Comparison of ENCODE assay signal across 20 mouse cellular contexts in the genomic region with DNA sequence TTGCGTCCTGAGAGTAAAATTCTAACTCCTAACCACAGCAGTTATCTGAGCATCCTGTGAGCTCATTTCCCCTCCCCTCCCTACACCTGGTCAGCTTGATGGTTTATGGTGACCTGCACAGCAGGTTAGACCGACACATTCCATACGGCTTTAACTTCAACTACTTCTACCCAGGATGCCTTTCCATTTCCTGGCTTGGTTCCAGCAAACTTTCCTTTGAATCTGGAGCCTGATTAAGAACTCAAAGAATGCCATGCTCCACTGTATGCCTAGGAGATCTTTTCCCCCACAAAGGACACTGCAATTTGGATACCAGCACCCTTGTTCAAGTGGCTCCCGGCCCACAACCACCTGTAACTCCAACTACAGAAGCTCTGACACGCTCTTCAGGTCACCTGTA. TPM values are rescaled to one million over a fixed set of nuclear protein-coding genes. Genes with fewer than 3 reads are reported as not detected.
DNase-seq lines count a peak whose midpoint lies in the region; ATAC-seq lines count a peak whose summit lies in the region.
"Had no signal": no experiment of that assay in that cellular context is flagged by ENCODE, and none has a peak within 500 bp of the region (broad histone marks: within the 10 kb centered on the region; RNA-seq: fewer than 3 reads in every experiment).

No protein-coding gene starts in this region.

- ATAC-seq in embryonic facial prominence, embryonic 13.5 days (ENCODE audit: insufficient number of reproducible peaks, insufficient read depth, low FRiP score, low TSS enrichment, low read depth) = 0 out of 2 replicates have a peak, but pooled peaks have one; percentile 48
- 0 out of 2 replicates have a peak, but pooled peaks have one; percentile 57 for ATAC-seq in kidney, embryonic 14.5 days (ENCODE audit: low FRiP score, low TSS enrichment)
- ATAC-seq in lung, embryonic 16.5 days (ENCODE audit: low read depth) = peak; percentile 54; the same call in 1 of the 2 replicates
- ATAC-seq: forebrain, embryonic 14.5 days; hindbrain, postnatal 0 days; Patski had no signal

- H3K9ac ChIP-seq in embryonic facial prominence, embryonic 13.5 days = no peak overlapping the region
- H3K9ac ChIP-seq in kidney, embryonic 14.5 days (ENCODE audit: low read depth, low read length) = no peak overlapping the region
- no peak overlapping the region for H3K9ac ChIP-seq in lung, embryonic 16.5 days (ENCODE audit: low read length)
- H3K9ac ChIP-seq: embryonic facial prominence, embryonic 12.5 days; hindbrain, embryonic 13.5 days had no signal

- DNase-seq in embryonic facial prominence, embryonic 10.5 days (ENCODE audit: low spot score) = no peak
- no peak for DNase-seq in kidney, postnatal 14 days
- DNase-seq in lung, postnatal 4 days = no peak
- DNase-seq in brain, adult 2 months (ENCODE audit: low read depth, low spot score) = peak; percentile 9
- no peak for DNase-seq in ovary, postnatal 14 days (ENCODE audit: low spot score)
- DNase-seq: adrenal gland, postnatal 10 days; cerebellum, adult 11-12 months; cerebellum, postnatal 10 days; gastrocnemius, postnatal 36 days; heart, adult 18-20 months; heart, postnatal 10 days had no signal

- H3K27me3 ChIP-seq in embryonic facial prominence, embryonic 13.5 days = no peaks in the 10 kb centered on the region
- no peaks in the 10 kb centered on the region for H3K27me3 ChIP-seq in embryonic facial prominence, embryonic 10.5 days (replicated peaks; ENCODE audit: low read depth, poor library complexity, severe bottlenecking)
- no peaks in the 10 kb centered on the region for H3K27me3 ChIP-seq in kidney, embryonic 14.5 days (ENCODE audit: control insufficient read depth, insufficient read depth, low read length)
- no peaks in the 10 kb centered on the region for H3K27me3 ChIP-seq in lung, embryonic 16.5 days (ENCODE audit: control insufficient read depth, insufficient read depth, low read depth, low read length)
- H3K27me3 ChIP-seq: embryonic facial prominence, embryonic 12.5 days; hindbrain, embryonic 13.5 days; Patski had no signal

- no peaks in the 10 kb centered on the region for H3K4me1 ChIP-seq in embryonic facial prominence, embryonic 13.5 days
- H3K4me1 ChIP-seq in embryonic facial prominence, embryonic 10.5 days = peaks cover 3% of the 10 kb centered on the region; the same call in 1 of the 2 replicates
- H3K4me1 ChIP-seq in kidney, embryonic 14.5 days (ENCODE audit: control insufficient read depth, insufficient read depth, low read length) = no peaks in the 10 kb centered on the region
- no peaks in the 10 kb centered on the region for H3K4me1 ChIP-seq in lung, embryonic 16.5 days (replicated peaks; ENCODE audit: control insufficient read depth, insufficient read depth, low read length)
- H3K4me1 ChIP-seq: embryonic facial prominence, embryonic 12.5 days; heart, embryonic 10.5 days; hindbrain, embryonic 13.5 days had no signal

- 79% methylated on average over 5 of the region's 5 CpGs for WGBS in embryonic facial prominence, embryonic 13.5 days
- 90% methylated on average over 5 of the region's 5 CpGs for WGBS in embryonic facial prominence, embryonic 10.5 days
- WGBS in kidney, embryonic 14.5 days = 76% methylated on average over 5 of the region's 5 CpGs
- WGBS in lung, embryonic 16.5 days = 54% methylated on average over 5 of the region's 5 CpGs

- H3K4me3 ChIP-seq in embryonic facial prominence, embryonic 13.5 days = no peak overlapping the region
- no peak overlapping the region for H3K4me3 ChIP-seq in embryonic facial prominence, embryonic 10.5 days
- H3K4me3 ChIP-seq in kidney, embryonic 14.5 days (ENCODE audit: low read length) = no peak overlapping the region
- H3K4me3 ChIP-seq in lung, embryonic 16.5 days (ENCODE audit: low read length) = no peak overlapping the region
- H3K4me3 ChIP-seq: embryonic facial prominence, embryonic 12.5 days; heart, embryonic 10.5 days; hindbrain, embryonic 13.5 days had no signal

- H3K27ac ChIP-seq in embryonic facial prominence, embryonic 13.5 days = no peak overlapping the region
- H3K27ac ChIP-seq in embryonic facial prominence, embryonic 10.5 days (replicated peaks) = no peak overlapping the region
- no peak overlapping the region for H3K27ac ChIP-seq in kidney, embryonic 14.5 days (ENCODE audit: low read depth, low read length)
- H3K27ac ChIP-seq in lung, embryonic 16.5 days (ENCODE audit: low read length) = no peak overlapping the region
- H3K27ac ChIP-seq: embryonic facial prominence, embryonic 12.5 days; heart, embryonic 10.5 days; hindbrain, embryonic 13.5 days; hindbrain, postnatal 0 days had no signal

- no peak overlapping the region for H3K4me2 ChIP-seq in embryonic facial prominence, embryonic 13.5 days
- no peak overlapping the region for H3K4me2 ChIP-seq in kidney, embryonic 14.5 days (replicated peaks; ENCODE audit: low read depth, low read length)
- no peak overlapping the region for H3K4me2 ChIP-seq in lung, embryonic 16.5 days (ENCODE audit: low read depth, low read length)
- H3K4me2 ChIP-seq: embryonic facial prominence, embryonic 12.5 days; hindbrain, embryonic 13.5 days had no signal

- no peaks in the 10 kb centered on the region for H3K36me3 ChIP-seq in embryonic facial prominence, embryonic 13.5 days
- H3K36me3 ChIP-seq in embryonic facial prominence, embryonic 10.5 days (replicated peaks) = no peaks in the 10 kb centered on the region
- no peaks in the 10 kb centered on the region for H3K36me3 ChIP-seq in kidney, embryonic 14.5 days (ENCODE audit: control insufficient read depth, insufficient read depth, low read length)
- no peaks in the 10 kb centered on the region for H3K36me3 ChIP-seq in lung, embryonic 16.5 days (ENCODE audit: control insufficient read depth, insufficient read depth, low read length)
- H3K36me3 ChIP-seq: embryonic facial prominence, embryonic 12.5 days; heart, embryonic 10.5 days; hindbrain, embryonic 13.5 days had no signal

- no peaks in the 10 kb centered on the region for H3K9me3 ChIP-seq in embryonic facial prominence, embryonic 13.5 days
- no peaks in the 10 kb centered on the region for H3K9me3 ChIP-seq in embryonic facial prominence, embryonic 10.5 days
- no peaks in the 10 kb centered on the region for H3K9me3 ChIP-seq in kidney, embryonic 14.5 days (ENCODE audit: control insufficient read depth, low read length)
- H3K9me3 ChIP-seq in lung, embryonic 16.5 days (ENCODE audit: control insufficient read depth, low read length) = no peaks in the 10 kb centered on the region
- H3K9me3 ChIP-seq: embryonic facial prominence, embryonic 12.5 days; heart, embryonic 10.5 days; hindbrain, embryonic 13.5 days had no signal

RNA-seq across cellular contexts. Expression of a gene that starts 8.8 kb away (rescaled TPM):
- polyA plus RNA-seq in embryonic facial prominence, embryonic 13.5 days (2015; fragmentation: Nextera tagmentation; extraction: Ambion mirVana) = 169 and 178 TPM in 2 replicates
- polyA plus RNA-seq in embryonic facial prominence, embryonic 10.5 days (2016; fragmentation: Nextera tagmentation; extraction: Ambion mirVana) = 123 and 134 TPM in 2 replicates
- polyA plus RNA-seq in kidney, embryonic 14.5 days (2014; fragmentation: Nextera tagmentation; extraction: Ambion mirVana) = 163 and 164 TPM in 2 replicates
- polyA plus RNA-seq in lung, embryonic 16.5 days (2015; fragmentation: Nextera tagmentation; extraction: Ambion mirVana) = 114 and 135 TPM in 2 replicates

RNA-seq across cellular contexts. Expression of a gene that starts 38.9 kb away (rescaled TPM):
- 0.15 and 0.32 TPM in 2 replicates for polyA plus RNA-seq in embryonic facial prominence, embryonic 13.5 days (2015; fragmentation: Nextera tagmentation; extraction: Ambion mirVana)
- polyA plus RNA-seq in embryonic facial prominence, embryonic 10.5 days (2016; fragmentation: Nextera tagmentation; extraction: Ambion mirVana) = 0.16 and 0.19 TPM in 2 replicates
- polyA plus RNA-seq in kidney, embryonic 14.5 days (2014; fragmentation: Nextera tagmentation; extraction: Ambion mirVana) = 0.46 and 0.54 TPM in 2 replicates
- polyA plus RNA-seq in lung, embryonic 16.5 days (2015; fragmentation: Nextera tagmentation; extraction: Ambion mirVana) = 0.03 and 0.09 TPM in 2 replicates
